Mouse (Mus musculus) ES-Bruce4 (cell line): ENCODE measurements at regions not wholly inside any gene's neighbourhood (a gene's known extent, or its start where the extent isn't known, plus 50 kb on each side); places are given as distances from the start of the nearest gene placed in this dataset.

Experiments used
- EP300 ChIP-seq: IDR thresholded peaks from 2 replicates; pipeline ENCODE4 v1.6.1; 2011; ENCODE audit warnings: low read depth, low read length; ENCODE audit not compliant: insufficient read depth
- POLR2A ChIP-seq: IDR thresholded peaks from one replicate; pipeline ENCODE4 v1.8.1; 2011; ENCODE audit warnings: low read length; ENCODE audit not compliant: insufficient read depth

DNA sequence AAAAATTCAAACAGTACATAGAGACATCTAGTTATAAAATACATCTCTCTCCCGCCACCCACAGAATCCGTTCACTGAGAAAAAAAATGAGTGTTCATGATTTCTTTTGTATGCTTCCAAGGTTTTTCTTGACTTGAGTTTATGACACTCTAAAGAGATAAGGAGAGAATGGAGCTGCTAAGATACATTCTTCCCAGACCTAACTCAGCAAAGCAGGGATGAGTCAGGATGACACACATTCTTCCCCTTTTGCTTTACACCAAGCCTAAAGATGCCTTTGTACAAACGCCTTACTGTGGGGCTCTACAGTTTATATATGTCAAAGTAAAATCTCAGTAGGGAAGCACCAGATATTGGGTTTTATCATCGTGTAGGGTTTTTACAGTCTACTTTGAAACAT, 133.1 kb upstream of the Slc44a1 start:
- no peak for TF ChIP-seq EP300
- no peak for TF ChIP-seq POLR2A
